Mouse (Mus musculus) neural tube, embryonic 15.5 days (tissue): ENCODE data around the gene Wnt10a. TPM values are rescaled to one million over a fixed set of nuclear protein-coding genes. Genes with fewer than 3 reads are reported as not detected.

Experiments used
- ATAC-seq: fragments of 200-750 bp; cut with Nextera tagmentation; 2 replicates; pipeline ENCODE4 v1.8.0; 2017; ENCODE audit warnings: mild to moderate bottlenecking, moderate TSS enrichment, moderate library complexity; ENCODE audit not compliant: low FRiP score
- H3K27ac ChIP-seq: fragments of 300-500 bp; sonication (generic); replicated peaks from 2 replicates; pipeline ENCODE4 v1.5.1; 2015; ENCODE audit warnings: mild to moderate bottlenecking, inconsistent platforms
- H3K27me3 ChIP-seq: fragments of 300-500 bp; sonication (generic); replicated peaks from 2 replicates; pipeline ENCODE4 v1.6.1; 2015; ENCODE audit warnings: inconsistent platforms
- H3K36me3 ChIP-seq: fragments of 300-500 bp; sonication (generic); 2 replicates; pipeline ENCODE4 v1.6.1; 2015; ENCODE audit warnings: inconsistent platforms
- H3K4me1 ChIP-seq: fragments of 300-500 bp; sonication (generic); 2 replicates; pipeline ENCODE4 v1.6.1; 2015; ENCODE audit warnings: inconsistent platforms
- H3K4me2 ChIP-seq: fragments of 300-500 bp; sonication (generic); 2 replicates; pipeline ENCODE4 v1.6.1; 2015; ENCODE audit warnings: inconsistent platforms, mild to moderate bottlenecking, moderate library complexity
- H3K4me3 ChIP-seq: fragments of 300-500 bp; sonication (generic); replicated peaks from 2 replicates; pipeline ENCODE4 v1.5.1; 2015; ENCODE audit warnings: mild to moderate bottlenecking, inconsistent platforms
- H3K9ac ChIP-seq: fragments of 300-500 bp; sonication (generic); replicated peaks from 2 replicates; pipeline ENCODE4 v1.6.1; 2015; ENCODE audit warnings: mild to moderate bottlenecking, inconsistent platforms
- H3K9me3 ChIP-seq: fragments of 300-500 bp; sonication (generic); replicated peaks from 2 replicates; pipeline ENCODE4 v1.6.1; 2016; ENCODE audit warnings: inconsistent platforms
- WGBS: fragments of 180-500 bp; shearing (Covaris S2); methylation state at CpG from one replicate; pipeline ENCODE4 v1.1.7; 2015; ENCODE audit warnings: mixed read lengths; 5-methylcytosine and 5-hydroxymethylcytosine counted together
- polyA plus RNA-seq: library from polyadenylated mRNA; unstranded; fragments of >200 nt; fragmentation: Nextera tagmentation; extraction: Ambion mirVana; gene quantifications from 2 replicates; pipeline ENCODE4 v1.2.1, GENCODE M21; 2015

Gene Wnt10a
- polyA plus RNA-seq, result 0.09 and 0.20 TPM in 2 replicates

GRCm38 (mm10) chr1:74791249-74791648 is at the start of gene Wnt10a:
Gene Wnt10a, plus strand, starts transcription at chr1:74791516.
- H3K27me3 ChIP-seq, result peaks cover 88% of the 10 kb centered on the region
- 1% methylated on average over 11 of the region's 11 CpGs for WGBS
- no peak for ATAC-seq

DNA sequence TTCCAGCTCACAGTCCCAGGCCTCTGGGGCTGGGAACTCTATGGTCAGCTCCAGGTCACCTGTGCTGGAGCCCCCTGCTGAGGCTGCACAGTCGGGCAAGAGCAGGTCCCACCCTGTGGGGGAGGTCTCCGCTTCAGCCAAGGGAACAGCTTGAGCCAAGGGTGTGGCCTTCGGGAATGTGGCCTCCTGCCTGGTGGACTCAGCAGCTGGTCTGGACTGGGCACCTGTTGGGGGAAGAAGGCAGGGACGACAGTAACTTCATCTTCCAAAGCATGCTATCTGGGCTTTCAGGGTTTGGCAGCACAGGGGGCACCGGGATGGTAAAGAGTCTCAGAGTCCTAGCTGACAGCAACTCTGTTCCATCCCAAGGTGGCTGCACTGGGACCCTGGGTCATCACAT is 44.0 kb upstream of the Wnt10a start:
- Histone ChIP-seq H3K9me3 (no peaks in the 10 kb centered on the region), H3K4me3 (no peak overlapping the region), H3K27ac (no peak overlapping the region), H3K4me1 (0 out of 2 replicates have a peak, but pooled peaks cover 5% of the 10 kb centered on the region), H3K36me3 (no peaks in the 10 kb centered on the region), H3K9ac (no peak overlapping the region), H3K4me2 (no peak overlapping the region), H3K27me3 (peaks cover 20% of the 10 kb centered on the region)
- ATAC-seq, result no peak
- 86% methylated on average over 5 of the region's 5 CpGs for WGBS

More at GRCm38 (mm10) chr1:74791249-74791648, at the start of gene Wnt10a:
- H3K4me3 ChIP-seq, result peak within 1 kb of the TSS; percentile 33
- H3K9me3 ChIP-seq, result no peaks in the 10 kb centered on the region
- peak within 1 kb of the TSS; percentile 27; the same call in 1 of the 2 replicates for H3K9ac ChIP-seq
- no peak within 1 kb of the TSS for H3K27ac ChIP-seq
- peaks cover 32% of the 10 kb centered on the region for H3K4me1 ChIP-seq
- H3K36me3 ChIP-seq, result no peaks in the 10 kb centered on the region
- H3K4me2 ChIP-seq, result peak within 1 kb of the TSS; percentile 65

- Histone ChIP-seq H3K9ac (no peak within 1 kb of the TSS), H3K9me3 (no peaks in the 10 kb centered on the region), H3K4me3 (0 out of 2 replicates have a peak within 1 kb of the TSS, but pooled peaks have one; percentile 8), H3K27me3 (peaks cover 20% of the 10 kb centered on the region), H3K27ac (no peak within 1 kb of the TSS), H3K36me3 (no peaks in the 10 kb centered on the region), H3K4me2 (peak within 1 kb of the TSS; percentile 51), H3K4me1 (0 out of 2 replicates have a peak, but pooled peaks cover 5% of the 10 kb centered on the region)
- 9% methylated on average over 30 of the region's 30 CpGs for WGBS
- no peak for ATAC-seq
These were observed 42.6 kb upstream of the Wnt10a start, which contains the start of gene Prkag3 for GRCm38 (mm10) chr1:74748643-74749271. Gene Prkag3, minus strand, starts transcription at chr1:74749221.

- no peak overlapping the region for H3K4me3 ChIP-seq
- H3K9ac ChIP-seq, result no peak overlapping the region
- no peak for ATAC-seq
- WGBS, result 65% methylated on average over 7 of the region's 7 CpGs
- peaks cover 20% of the 10 kb centered on the region for H3K27me3 ChIP-seq
- no peaks in the 10 kb centered on the region for H3K9me3 ChIP-seq
- no peak overlapping the region for H3K4me2 ChIP-seq
- H3K36me3 ChIP-seq, result no peaks in the 10 kb centered on the region
- H3K27ac ChIP-seq, result no peak overlapping the region
- H3K4me1 ChIP-seq, result 0 out of 2 replicates have a peak, but pooled peaks cover 5% of the 10 kb centered on the region
These were observed 42.0 kb upstream of the Wnt10a start for GRCm38 (mm10) chr1:74749301-74749700.

DNA sequence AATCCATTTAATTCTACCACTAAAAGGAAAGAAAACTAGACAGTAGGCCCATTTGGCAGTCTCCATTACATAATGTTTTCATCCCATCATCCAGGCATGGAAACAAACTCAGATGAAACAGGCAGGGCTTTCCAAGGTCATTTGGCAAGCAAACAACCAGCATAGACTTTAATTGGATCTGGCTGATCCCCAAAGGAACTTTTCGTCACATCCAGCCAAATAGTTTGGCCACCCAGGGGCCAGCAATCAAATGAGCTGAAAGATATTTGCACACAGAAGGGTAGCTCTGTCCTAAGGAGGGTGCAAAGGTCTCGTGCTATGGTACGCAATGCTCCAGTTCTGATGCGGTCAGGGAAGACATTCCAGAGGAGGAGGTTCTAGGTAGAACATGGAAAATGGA is 40.6 kb upstream of the Wnt10a start:
- no peaks in the 10 kb centered on the region for H3K9me3 ChIP-seq
- no peak overlapping the region for H3K9ac ChIP-seq
- no peak overlapping the region for H3K4me3 ChIP-seq
- H3K27me3 ChIP-seq, result peaks cover 20% of the 10 kb centered on the region
- no peaks in the 10 kb centered on the region for H3K36me3 ChIP-seq
- H3K4me2 ChIP-seq, result no peak overlapping the region
- 78% methylated on average over 4 of the region's 4 CpGs for WGBS
- no peak for ATAC-seq
- 0 out of 2 replicates have a peak, but pooled peaks cover 5% of the 10 kb centered on the region for H3K4me1 ChIP-seq
- H3K27ac ChIP-seq, result no peak overlapping the region

DNA sequence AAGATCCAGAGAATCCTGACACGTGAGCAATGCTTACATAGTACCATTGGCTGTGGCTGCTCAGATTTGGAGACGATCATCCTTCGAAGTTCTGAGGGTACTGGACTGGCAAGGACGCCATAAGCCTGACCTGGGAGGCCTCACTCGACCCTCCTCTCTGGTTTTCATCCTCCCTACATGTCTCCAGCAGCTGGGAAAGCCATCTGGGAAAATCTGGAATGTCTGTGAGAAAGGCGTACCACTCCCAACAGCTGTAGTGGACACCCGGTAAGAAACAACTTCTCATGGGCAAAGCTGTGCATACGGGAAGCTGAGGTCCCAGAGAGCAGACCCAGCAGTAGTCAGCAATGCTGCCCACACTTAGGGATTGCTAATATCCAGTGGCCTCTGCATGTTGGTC is 39.2 kb upstream of the Wnt10a start:
- Histone ChIP-seq H3K4me2 (no peak overlapping the region), H3K27me3 (peaks cover 19% of the 10 kb centered on the region), H3K4me1 (0 out of 2 replicates have a peak, but pooled peaks cover 5% of the 10 kb centered on the region), H3K4me3 (no peak overlapping the region), H3K9me3 (no peaks in the 10 kb centered on the region), H3K9ac (no peak overlapping the region), H3K27ac (no peak overlapping the region), H3K36me3 (no peaks in the 10 kb centered on the region)
- 85% methylated on average over 8 of the region's 8 CpGs for WGBS
- ATAC-seq, result no peak

- ATAC-seq, result no peak
- WGBS, result 94% methylated on average over 3 of the region's 3 CpGs
- 0 out of 2 replicates have a peak, but pooled peaks cover 5% of the 10 kb centered on the region for H3K4me1 ChIP-seq
- no peak overlapping the region for H3K4me2 ChIP-seq
- no peak overlapping the region for H3K27ac ChIP-seq
- H3K9ac ChIP-seq, result no peak overlapping the region
- H3K36me3 ChIP-seq, result no peaks in the 10 kb centered on the region
- no peak overlapping the region for H3K4me3 ChIP-seq
- peaks cover 12% of the 10 kb centered on the region for H3K27me3 ChIP-seq
- H3K9me3 ChIP-seq, result no peaks in the 10 kb centered on the region
These were observed 38.5 kb upstream of the Wnt10a start for GRCm38 (mm10) chr1:74752833-74753232.

- H3K4me3 ChIP-seq, result no peak overlapping the region
- H3K4me1 ChIP-seq, result 0 out of 2 replicates have a peak, but pooled peaks cover 5% of the 10 kb centered on the region
- H3K9ac ChIP-seq, result no peak overlapping the region
- H3K27me3 ChIP-seq, result peaks cover 8% of the 10 kb centered on the region
- whole genome bisulfite sequencing, result 85% methylated on average over 8 of the region's 8 CpGs
- H3K9me3 ChIP-seq, result no peaks in the 10 kb centered on the region
- ATAC-seq, result no peak
- no peak overlapping the region for H3K4me2 ChIP-seq
- H3K27ac ChIP-seq, result no peak overlapping the region
- no peaks in the 10 kb centered on the region for H3K36me3 ChIP-seq
These were observed 37.9 kb upstream of the Wnt10a start for GRCm38 (mm10) chr1:74753266-74753974.

- H3K9me3 ChIP-seq, result no peaks in the 10 kb centered on the region
- H3K27ac ChIP-seq, result no peak overlapping the region
- no peak overlapping the region for H3K4me3 ChIP-seq
- ATAC-seq, result no peak
- no peak overlapping the region for H3K4me2 ChIP-seq
- H3K27me3 ChIP-seq, result peaks cover under 1% of the 10 kb centered on the region; the same call in 1 of the 2 replicates
- no peak overlapping the region for H3K9ac ChIP-seq
- 77% methylated on average over 5 of the region's 5 CpGs for WGBS
- no peaks in the 10 kb centered on the region for H3K36me3 ChIP-seq
- no peaks in the 10 kb centered on the region for H3K4me1 ChIP-seq
These were observed 37.0 kb upstream of the Wnt10a start for GRCm38 (mm10) chr1:74754175-74754785.

GRCm38 (mm10) chr1:74759773-74760172 is 31.5 kb upstream of the Wnt10a start:
- no peaks in the 10 kb centered on the region for H3K36me3 ChIP-seq
- no peaks in the 10 kb centered on the region for H3K9me3 ChIP-seq
- H3K27me3 ChIP-seq, result peaks cover 10% of the 10 kb centered on the region; the same call in 1 of the 2 replicates
- ATAC-seq, result no peak
- 30% methylated on average over 4 of the region's 4 CpGs for WGBS
- no peak overlapping the region for H3K27ac ChIP-seq
- no peak overlapping the region for H3K9ac ChIP-seq
- no peaks in the 10 kb centered on the region for H3K4me1 ChIP-seq
- no peak overlapping the region for H3K4me2 ChIP-seq
- H3K4me3 ChIP-seq, result no peak overlapping the region

DNA sequence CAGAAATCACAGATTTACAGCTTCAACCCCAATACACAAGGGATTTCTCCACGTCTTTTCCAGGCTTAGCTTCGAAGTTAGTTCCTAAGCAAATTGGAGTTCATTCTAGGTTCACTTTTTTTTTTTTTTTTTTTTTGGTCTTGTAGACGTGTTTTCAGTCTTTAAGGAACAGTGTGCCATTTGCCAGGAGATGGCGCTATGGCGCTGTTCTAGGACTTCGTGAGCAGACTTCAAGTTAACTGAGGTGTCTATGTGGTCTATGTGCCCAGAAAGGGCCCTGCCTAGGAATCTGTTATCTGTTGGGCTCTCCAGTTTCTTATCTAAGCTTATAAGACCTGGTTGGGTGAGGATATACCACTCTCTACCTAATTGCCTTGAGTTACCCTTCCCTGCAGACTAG is 28.2 kb upstream of the Wnt10a start:
- Histone ChIP-seq H3K27me3 (peaks cover 19% of the 10 kb centered on the region; the same call in 1 of the 2 replicates), H3K27ac (no peak overlapping the region), H3K4me3 (no peak overlapping the region), H3K4me1 (no peaks in the 10 kb centered on the region), H3K4me2 (no peak overlapping the region), H3K9me3 (no peaks in the 10 kb centered on the region), H3K36me3 (no peaks in the 10 kb centered on the region), H3K9ac (no peak overlapping the region)
- ATAC-seq, result no peak
- WGBS, result 3% methylated on average over 6 of the region's 6 CpGs
